Mouse (Mus musculus): ENCODE data around the gene Dock7. TPM values are rescaled to one million over a fixed set of nuclear protein-coding genes. Genes with fewer than 3 reads are reported as not detected.

Dock7 gene
- polyA plus RNA-seq, 1 experiment, result 128 TPM

DNA sequence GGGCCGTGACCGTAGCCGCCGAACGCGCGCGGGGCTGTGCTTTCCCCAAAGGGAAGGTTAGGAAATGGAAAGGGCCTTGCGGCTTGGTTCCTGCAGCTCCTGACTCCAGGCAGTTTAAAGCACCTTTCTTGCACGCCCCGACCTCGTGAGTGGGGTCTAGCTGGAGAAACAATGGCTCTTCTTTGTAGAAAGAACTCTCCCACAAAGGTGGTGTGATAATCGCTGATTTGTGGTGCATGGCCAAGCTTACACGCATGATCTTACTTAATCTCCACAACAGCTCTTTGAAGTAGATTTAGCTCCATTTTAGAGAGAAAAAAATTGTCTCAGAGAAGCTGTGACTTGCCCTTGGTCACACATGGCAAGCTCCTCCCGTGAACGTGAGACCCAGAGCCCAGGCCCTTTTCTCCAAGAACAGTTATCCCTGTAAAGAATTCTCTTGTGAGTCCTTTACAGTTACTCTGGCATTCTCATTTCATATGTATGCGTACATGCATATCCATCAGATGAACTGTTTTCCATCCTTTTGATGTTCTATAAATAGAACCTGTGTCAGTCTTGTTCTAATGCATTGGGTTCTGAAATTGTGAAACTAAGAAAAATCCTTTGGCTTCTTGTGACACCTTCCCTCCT, 524 bp upstream of the Dock7 start:
- no peak for DNase-seq (ENCODE audit: low spot score)

DNA sequence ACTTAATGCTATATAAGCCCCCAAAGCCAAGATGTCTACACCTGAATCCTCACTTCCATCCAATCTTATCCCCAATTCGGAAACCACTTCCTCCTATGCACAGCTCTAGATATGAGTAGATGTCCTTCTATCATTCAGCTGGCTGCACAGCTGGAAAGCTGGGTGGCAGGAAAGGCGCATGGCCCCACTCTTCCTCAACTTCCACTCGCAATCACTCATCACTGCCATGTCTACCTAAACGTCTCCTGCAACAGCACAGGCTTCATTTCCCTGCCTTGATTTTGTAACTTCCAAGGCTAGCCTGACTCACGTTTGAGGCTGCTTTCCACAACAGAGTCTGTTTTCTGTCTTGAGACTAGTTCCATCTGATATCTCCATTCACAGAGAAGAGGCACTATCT, 1.7 kb downstream of the Dock7 start:
- DNase-seq (ENCODE audit: low spot score), result no peak

DNA sequence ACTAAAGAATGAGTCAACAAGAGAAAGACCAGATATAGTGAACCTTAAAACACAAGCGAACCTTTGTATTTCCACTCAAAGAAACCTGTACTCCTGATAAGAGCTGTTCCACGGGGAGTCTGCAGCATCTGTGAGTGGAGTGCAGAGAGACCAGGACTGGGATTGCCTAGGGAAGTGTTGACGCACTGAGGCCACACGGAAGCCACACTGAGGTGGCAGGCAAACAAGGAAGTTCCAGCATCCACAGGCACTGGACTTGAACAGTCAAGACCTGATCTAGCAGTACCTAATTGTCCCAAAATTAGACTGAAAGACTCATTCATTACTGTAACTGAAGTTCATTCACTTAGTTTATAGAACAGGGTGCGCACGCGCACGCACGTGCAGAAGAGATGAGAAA, 4.9 kb downstream of the Dock7 start:
- DNase-seq (ENCODE audit: low spot score), result no peak

DNA sequence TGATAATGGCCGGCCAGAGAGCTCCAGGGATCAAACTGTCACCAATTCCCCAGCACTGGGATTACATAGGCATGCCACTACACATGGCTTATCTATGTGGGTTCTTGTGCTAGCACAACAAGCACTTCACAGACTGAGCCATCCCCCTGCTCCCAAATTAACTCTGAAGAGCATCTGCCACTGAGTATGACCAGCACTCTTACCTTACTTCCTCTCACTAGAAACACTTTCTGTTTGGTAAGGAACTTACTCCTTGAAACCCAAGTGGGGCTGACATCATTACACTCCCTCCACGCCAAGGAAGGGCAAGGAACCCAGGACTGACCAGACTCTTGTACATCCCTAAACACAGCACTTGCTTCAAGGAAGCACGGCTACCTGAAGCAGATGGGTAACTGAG, 9.0 kb downstream of the Dock7 start:
- no peak for DNase-seq (ENCODE audit: low spot score)

DNA sequence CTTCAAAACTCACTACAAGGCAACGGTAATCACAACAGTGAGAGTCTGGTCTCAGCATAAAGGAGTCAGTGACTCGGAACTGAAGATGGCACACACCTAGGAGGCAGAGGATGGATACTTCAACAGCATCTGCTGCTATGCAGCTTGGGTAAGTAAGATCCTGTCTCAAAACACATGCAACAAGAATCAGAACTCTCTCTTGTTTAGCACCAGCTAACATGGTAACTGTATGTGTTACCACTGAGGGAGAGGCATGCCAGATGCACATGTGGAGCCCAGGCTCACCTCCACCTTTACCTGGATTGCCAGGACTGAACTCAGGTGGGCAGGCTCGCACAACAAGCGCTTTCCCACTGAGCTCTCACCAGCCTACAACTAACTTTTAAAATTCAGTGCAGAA, 11.9 kb downstream of the Dock7 start:
- no peak for DNase-seq (ENCODE audit: low spot score)

DNA sequence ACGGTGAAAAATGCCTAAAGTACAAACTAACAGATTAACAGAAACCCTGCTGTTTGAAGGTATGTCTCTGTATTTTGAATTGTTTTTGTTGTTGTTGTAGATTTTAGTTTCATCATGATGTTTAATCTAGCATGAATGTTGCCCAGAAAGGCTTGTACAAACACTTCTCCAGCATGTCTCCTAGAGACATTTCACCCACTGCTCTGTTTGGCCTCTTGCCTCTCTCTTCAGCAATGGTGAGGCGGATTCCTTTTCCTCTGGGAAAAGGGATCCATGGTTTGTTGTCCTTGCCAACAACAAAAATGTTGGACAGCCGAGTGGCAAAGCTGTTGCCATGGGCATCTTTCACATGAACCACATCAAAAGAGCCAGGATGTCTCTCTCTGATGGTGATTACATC, 17.9 kb downstream of the Dock7 start:
- no peak for DNase-seq (ENCODE audit: low spot score)

DNA sequence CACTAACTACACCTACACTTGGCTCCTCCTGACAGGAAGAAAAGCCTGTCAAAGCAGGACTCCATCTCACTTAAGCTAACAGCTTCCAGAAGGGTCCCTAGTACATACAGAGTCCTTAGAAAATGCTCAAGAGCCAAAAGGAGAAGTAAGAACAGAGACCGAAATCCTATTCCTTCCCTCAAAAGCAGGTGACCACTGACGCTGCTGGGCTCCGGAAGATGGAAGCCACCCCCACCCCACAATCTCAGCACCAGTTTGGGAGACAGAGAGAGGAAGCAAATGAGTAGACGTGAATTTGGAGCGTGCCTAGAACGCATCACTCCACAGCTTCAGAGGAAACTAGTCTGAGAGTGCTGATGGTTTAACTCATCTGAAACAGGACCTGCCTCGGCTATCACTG, 20.0 kb downstream of the Dock7 start:
- DNase-seq (ENCODE audit: low spot score), result no peak

DNA sequence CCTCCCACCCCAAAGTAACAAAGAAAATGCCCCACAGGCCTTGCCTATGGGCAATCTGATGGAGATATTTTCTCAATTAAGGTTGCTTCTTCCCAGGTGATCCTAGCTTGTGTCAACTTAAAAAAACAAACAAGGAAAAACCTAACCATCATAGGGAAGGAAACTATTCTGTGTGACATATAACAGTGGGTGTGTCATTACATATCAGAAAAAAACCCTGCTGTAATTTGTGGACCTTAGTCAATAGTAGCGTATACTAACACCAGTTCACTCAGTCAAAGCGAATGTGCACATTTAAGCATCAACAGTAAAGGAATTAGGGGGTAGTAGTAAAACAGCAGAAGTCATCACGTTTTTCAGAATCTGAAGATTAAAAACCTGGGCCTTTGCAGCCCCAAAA, 28.9 kb downstream of the Dock7 start:
- no peak for DNase-seq (ENCODE audit: low spot score)

DNA sequence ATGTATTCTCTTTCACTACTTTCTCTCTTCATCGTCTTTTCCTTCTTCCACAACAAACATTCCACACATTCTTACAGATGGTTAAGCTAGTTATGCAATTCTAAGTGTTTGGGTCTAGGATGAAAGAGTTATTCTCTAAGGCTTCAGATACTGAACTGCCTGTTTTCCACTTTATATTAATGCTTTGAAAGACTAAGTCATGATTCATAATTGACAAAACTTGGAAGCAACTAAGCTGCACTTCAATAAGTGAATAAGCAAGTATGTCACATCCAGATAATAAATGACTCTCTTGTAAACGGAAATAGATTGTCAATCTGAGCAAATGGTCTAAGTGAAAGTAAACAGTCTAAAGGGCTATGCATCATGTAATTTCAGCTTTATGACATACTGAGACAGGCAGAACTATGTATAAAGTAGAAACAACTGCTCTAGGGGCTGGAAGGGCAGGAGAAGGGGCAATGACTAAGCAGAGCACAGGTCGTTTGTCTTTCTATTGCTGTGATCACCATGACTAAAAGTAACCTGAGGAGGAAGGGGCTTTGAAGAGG, 29.5 kb downstream of the Dock7 start:
- DNase-seq (ENCODE audit: low spot score), result no peak

DNA sequence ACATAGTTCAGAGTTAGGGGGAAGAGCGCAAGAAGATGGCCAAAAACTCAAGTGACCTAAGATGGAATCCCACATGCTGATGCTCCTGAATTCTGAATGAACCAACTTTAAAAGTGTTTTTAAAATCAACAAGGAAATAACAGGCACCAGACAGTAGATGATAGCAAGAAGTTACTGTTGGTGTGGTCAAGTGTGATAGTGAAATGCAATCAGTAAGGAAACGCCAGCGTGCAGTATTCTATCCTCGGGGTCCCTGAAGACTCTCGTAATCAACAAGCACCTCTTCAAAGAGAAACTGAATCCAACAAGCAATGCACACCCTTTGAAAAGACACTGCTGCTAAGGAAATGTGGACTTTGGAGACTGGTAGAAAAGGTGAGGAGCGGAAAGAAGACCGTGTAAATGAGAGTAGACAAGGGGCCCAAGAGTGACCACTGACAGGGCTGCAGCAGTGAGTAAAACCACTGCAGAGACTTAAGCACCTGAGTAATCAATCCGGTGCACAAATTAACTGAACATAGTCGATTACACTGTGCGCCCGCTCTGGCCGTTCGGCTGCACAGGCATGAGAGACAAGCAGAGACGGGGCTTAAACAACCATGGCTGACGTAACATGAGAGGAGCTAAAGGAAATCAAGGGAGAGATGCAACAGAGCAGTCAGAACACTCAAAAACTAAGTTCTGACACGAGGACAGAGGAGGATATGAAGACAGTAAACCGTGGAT, 32.8 kb downstream of the Dock7 start:
- no peak for DNase-seq (ENCODE audit: low spot score)

DNA sequence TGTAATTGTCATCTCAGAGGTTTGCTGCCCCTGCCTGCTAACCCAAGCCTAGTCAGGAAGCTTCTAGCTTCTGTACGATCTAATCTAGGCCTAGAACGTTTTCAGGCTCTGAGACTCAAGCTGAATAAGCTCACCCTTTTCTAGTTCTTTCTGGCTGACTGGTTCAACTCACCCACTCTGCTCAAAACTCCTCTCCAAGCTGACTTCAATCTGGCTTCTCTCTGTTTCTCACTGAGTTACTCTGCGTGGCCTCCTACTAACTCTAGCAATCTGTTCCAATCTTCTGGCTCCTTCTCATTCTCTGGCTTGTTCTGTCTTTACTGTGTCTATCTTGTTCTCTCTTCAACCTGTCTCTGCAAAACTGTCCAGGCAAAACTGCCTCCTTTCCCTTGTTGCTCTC, 36.9 kb downstream of the Dock7 start:
- DNase-seq (ENCODE audit: low spot score), result no peak

DNA sequence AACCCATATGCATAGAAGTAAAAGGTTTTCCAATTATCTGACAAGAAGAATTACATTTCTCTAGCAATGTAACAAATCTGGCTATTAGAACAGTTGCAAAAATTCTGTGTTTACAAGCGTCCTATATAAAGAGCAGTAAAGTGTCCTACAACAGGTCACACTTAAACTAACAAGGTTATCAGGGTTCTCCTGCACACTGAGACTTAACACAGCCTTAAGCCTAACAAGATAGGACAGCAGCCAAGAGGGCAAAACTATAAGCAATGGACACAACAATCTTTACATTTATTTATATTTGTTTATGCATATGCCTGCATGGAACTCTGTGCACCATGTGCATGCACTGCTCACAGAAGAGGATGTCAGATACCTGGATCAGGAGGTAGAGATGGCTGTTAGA, 39.5 kb downstream of the Dock7 start:
- DNase-seq (ENCODE audit: low spot score), result no peak

DNA sequence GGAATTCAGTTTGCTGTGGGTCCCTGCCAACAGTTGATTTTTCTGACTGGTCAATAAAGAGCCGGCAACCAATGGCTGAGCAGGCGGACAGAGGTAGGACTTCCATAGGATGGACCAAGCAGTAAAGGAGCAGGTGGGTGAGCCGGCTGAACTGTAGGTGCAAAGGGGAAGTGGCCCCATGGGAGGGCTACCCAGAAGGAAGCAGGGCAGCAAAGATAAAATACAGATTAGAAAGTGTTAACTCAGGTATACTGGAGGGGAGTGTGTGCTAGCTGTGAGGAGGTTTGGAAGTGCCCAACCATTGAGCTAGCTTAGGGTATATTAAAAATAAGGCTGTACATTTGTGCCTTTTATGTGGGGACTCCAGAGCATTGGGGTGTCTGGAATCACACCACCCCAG, 42.7 kb downstream of the Dock7 start:
- no peak for DNase-seq (ENCODE audit: low spot score)

DNA sequence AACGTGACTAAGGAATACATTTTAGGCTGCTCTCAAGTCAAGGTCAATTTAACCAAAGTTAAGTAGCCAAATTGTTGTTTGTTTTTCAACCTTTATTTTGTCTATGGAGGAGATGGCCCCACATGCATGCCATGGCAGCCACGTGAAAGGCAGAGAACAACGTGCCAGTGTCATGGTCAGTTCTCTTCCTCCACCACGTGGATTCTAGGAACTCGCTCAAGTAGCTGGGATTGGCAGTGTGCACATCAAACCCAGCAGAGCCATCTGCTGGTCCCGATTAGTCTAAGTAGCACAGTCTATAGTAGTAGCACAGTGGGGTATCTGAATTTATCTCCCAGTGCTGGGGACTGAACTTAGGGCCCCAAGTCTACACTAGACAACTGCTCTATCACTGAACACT, 51.9 kb downstream of the Dock7 start:
- DNase-seq (ENCODE audit: low spot score), result no peak

DNA sequence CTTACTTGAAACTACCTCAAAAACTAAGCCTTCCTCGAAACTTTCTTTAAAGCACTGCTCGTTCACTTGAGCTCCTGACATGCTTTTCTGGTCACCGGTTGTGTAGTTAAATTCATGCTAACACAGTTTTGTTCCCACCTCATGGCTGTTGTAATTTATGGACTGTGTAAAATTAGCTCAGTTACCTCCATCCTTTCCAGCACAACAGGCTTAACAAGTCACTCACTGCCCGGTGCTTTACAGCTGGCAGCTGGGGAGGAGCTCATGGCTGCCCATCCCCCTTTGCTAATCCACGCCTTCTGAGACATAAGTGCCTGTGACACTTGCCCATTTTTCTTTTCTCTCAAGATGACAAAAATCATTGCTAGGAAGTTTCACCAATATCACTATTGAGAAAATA, 56.2 kb downstream of the Dock7 start:
- no peak for DNase-seq (ENCODE audit: low spot score)

DNA sequence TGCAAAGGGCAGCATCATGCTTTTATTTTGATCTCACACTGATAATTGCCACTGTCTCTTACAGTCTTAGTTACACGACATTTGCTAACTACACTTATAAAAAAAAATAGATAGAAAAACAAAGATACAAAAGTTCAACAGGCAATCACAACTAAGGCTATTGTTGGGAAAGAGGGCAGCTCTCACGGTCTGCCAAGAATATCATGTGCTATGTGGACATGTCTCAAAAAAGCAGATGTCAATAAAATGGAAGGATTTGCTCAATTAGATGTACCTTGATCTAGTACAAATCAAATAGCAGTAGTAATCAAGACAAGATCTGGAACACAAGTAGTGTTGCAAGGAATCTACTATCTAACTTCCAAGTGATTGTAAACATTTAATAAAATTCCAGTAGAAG, 72.1 kb downstream of the Dock7 start:
- DNase-seq (ENCODE audit: low spot score), result no peak

DNA sequence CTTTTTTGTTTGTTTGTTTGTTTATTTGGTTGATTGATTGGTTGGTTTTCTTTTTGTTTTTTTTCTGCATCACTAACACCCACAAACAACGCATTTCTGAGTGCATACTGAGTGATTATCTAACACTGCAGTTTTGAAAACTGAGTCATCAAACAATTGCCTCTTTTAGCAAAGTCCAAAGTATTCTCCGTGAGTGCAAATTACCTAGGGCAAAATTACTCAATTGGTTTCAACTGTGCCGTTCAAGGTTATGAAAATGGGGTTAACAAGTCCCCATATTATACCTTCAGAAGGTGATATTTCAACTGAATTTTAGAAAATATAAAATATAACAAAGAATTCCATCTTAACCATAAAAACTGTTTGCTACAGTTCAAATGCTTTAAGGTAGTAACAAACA, 74.2 kb downstream of the Dock7 start:
- DNase-seq (ENCODE audit: low spot score), result no peak

DNA sequence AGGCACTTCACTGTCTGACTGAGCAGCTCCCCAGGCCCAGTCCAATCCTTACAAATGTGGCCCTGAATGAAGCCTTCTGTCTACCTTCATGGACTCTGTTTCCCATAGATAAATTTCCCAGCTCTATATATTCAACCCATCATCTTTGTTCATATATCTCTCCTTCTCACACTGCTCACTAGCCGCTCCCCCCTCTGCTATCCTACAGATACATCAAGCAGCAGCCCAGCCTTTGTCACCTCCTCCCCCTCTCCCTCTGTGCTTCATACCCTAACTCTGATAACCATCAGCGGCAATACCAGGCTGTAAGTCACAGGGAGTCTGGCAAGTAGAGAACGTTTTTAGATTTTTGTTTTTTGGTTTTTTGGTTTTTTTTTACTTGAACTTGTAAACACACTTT, 75.9 kb downstream of the Dock7 start:
- DNase-seq (ENCODE audit: low spot score), result no peak

DNA sequence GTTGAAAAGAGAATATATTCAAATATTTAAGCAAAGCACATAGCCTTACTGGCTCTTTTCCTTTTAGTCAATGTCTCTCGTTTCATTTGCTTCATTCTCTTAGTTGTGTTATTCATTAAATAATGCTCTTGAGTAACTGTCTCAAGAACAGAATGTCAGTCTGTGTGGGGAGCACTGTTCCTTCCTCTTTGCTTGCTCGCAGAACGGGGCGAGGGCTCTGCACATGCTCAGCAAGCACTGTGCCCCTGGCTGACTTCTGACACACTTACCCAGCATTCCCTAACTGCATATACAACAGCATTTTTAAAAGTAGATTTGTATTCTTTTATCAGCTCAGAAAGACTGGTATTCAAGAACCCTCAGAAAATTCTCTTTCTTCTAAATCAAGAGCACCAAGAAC, 87.8 kb downstream of the Dock7 start:
- DNase-seq (ENCODE audit: low spot score), result no peak

DNA sequence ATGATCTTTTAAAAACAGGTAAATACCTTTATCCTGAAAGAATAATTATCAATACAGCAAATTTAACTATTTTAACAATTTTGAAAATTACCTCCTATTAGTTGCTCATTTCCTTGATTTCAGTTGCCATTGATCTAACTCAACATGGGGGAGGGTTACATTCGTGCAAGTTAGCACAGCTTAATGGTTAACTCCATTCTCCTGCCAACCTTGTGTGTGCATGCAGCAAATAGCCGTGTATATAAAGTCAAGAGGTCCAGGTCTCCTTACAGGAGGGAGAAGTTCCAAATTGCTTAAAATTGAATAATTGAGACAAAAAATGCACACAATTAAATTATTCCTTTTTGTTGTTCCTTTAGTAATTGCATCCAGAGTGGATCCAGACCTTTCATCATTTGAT, 90.0 kb downstream of the Dock7 start, which contains the start of gene Angptl3:
TSS of gene Angptl3 (plus strand) at position 269 of the 400 bp plus-strand sequence.
- DNase-seq (ENCODE audit: low spot score), result no peak

DNA sequence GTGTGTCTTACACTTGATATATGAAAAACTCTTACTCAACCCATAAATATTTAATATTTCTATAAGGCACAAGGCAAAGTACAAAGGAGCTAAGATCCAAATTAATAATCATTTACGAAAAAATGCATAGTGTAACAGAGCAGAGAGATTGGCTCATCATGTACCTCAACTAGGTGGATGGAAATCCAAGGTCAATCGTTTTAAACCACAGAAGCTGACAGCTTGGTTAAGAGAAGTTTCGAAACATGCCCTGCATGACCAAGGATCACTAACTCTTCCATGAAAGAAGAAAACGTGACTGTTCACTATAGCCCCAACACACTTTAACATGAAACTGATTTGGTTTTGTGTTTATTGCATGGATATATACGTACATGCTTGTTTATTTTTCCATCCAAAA, 92.3 kb downstream of the Dock7 start:
- no peak for DNase-seq (ENCODE audit: low spot score)

DNA sequence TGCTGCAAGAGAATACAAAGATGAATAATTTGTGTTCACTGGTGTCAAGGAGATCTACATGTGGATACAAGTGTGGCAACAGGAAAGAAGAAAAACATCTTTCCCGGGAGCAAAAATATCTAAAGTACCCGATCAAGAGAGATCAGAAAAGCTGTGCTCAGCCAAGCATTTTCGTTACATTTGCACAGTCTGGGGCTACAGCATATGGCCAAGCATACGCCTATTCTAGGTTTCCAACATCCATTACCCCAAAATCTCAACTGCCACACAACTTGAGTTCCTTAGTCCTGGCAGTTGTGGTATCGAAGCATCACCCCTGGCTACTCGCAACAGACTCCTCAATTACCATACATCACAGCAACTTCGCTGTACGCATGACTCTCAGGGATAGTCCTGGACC, 98.5 kb downstream of the Dock7 start:
- DNase-seq (ENCODE audit: low spot score), result no peak

DNA sequence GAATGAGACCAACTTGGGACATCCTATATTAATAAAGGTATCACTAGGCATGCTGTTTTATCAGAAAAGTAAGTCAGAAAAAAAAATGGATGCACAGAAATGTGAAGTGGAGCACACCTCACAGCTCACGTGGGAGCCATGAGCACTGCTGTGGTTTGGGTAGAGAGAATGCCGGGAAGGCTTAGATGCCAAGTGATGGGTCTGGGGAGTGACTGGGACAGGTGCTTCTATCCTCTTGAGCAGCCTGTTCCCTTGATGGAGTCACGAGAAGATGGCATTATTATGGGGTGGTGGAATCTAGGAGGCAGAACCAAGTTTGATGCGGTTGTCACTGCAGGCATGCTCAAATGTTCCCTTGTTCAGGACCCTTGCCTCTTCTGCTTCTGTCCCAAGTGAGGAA, 109.7 kb downstream of the Dock7 start:
- no peak for DNase-seq (ENCODE audit: low spot score)

DNA sequence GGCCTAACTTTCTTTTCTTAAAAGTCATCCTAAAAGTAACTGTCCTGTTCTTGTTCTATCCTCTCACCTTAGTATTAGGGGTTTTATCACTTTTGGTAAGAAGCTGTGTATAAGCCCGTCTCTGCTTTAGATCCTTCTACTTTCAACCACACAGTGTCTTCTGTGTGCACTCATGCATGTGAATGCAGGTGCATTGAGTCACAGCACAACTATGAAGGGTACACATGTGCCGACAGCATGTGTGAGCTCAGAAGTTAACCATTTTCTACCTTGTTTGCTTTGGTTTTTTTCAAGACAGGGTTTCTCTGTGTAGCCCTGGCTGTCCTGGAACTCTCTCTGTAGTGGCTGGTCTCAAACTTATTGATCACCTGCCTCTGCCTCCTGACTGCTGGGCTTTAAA, 114.4 kb downstream of the Dock7 start:
- no peak for DNase-seq (ENCODE audit: low spot score)
